Mouse (Mus musculus): ENCODE results near the gene Trex1.

- TF ChIP-seq POLR2A (IDR thresholded peaks at IDR 0.05; ENCODE audit: borderline replicate concordance, insufficient read depth, low read length) (no peak), CTCF (IDR thresholded peaks at IDR 0.05; ENCODE audit: borderline replicate concordance, insufficient read depth, low read depth, low read length) (no peak)
Measured at GRCm38 (mm10) chr9:109040906-109041305, 18.6 kb downstream of the Trex1 start.

Measured in cerebellum, adult 2 months (tissue).